Mouse (Mus musculus): ENCODE results near the gene Igfbp6.
A peak's percentile ranks its signal among the peaks of the same experiment; 100 is the strongest.

Gene Igfbp6

GRCm38 (mm10) chr15:102144274-102144711 lies at the start of gene Igfbp6:
Gene Igfbp6, plus strand, starts transcription at chr15:102144362.
- no peak for DNase-seq (ENCODE audit: low spot score)

- no peak for DNase-seq (ENCODE audit: low spot score)
Observed at GRCm38 (mm10) chr15:102094988-102095387, 49.2 kb upstream of the Igfbp6 start.

GRCm38 (mm10) chr15:102097147-102097915 lies 46.8 kb upstream of the Igfbp6 start:
- no peak for DNase-seq (ENCODE audit: low spot score)

- peak; percentile 62 for DNase-seq (ENCODE audit: low spot score)
Observed at GRCm38 (mm10) chr15:102097991-102098555, 46.1 kb upstream of the Igfbp6 start.

- DNase-seq (ENCODE audit: low spot score), result no peak
Observed at GRCm38 (mm10) chr15:102099260-102099659, 44.9 kb upstream of the Igfbp6 start.

GRCm38 (mm10) chr15:102099771-102100160 lies 44.4 kb upstream of the Igfbp6 start:
- DNase-seq (ENCODE audit: low spot score), result peak; percentile 38

- peak; percentile 78 for DNase-seq (ENCODE audit: low spot score)
Observed at GRCm38 (mm10) chr15:102100161-102100981, 43.8 kb upstream of the Igfbp6 start, which contains the start of gene Tns2. Gene Tns2, plus strand, starts transcription at chr15:102100413.

DNA sequence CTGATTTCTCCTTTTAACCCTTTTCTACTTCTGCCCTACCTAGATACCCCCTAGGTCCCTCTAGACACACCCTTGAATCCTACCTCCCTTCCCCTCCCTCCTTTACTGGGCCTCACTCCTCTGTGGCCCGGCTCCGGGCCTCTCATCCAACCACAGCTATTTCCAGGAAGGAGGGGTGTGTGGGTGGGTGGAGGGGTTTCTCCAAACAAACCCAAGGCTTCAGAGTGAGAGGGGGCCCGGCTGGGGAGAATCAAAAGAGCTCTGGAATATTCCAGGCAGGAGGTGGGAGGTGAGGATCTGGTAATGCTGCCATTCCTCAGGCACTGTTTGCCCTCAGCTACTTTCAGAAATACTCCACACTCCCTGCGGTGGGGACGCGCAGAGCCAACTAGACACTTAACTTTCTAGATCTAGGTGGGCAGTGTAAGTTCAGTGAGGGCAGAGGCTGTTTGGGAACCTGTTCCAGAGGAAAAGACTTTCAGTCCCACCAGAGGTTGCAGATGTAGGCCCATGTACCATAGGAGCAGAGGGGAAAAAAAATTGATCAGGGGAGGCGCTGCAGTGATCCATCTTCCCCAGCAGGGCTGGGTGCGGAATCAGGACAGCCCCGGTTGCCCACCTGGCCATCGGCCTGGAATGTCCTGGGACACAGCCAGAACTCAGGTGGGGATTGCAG lies 43.0 kb upstream of the Igfbp6 start:
- DNase-seq (ENCODE audit: low spot score), result peak; percentile 37

GRCm38 (mm10) chr15:102101672-102102541 lies 42.3 kb upstream of the Igfbp6 start:
- no peak for DNase-seq (ENCODE audit: low spot score)

DNA sequence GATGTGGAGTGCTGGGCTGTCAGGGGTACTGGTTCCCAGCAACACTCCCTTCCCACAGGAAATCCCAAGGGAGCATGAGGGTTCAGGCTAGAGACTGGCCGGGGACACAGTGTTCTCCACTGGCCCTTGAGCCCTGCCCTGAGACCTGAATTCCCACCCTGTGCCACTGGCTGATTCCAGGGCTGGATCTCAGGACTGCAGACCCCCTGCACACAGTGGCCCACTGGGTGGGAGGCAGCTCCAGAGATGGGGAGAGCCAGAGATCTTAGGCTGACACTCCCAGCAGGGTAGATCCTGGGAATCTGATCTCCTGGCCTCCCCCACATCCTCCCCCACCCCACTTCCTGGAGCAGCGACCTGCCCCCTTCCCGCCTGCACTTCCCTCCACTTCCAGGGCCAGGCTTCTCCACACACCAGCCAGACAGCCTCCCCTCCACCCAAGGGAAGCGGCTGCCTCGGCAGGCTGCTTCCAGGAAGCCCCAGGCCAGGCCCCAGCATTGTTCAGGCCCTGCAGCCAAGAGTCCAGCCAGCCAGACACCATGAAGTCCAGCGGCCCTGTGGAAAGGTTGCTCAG lies 41.5 kb upstream of the Igfbp6 start:
- DNase-seq (ENCODE audit: low spot score), result peak; percentile 58

- peak; percentile 64 for DNase-seq (ENCODE audit: low spot score)
Observed at GRCm38 (mm10) chr15:102103371-102103946, 40.7 kb upstream of the Igfbp6 start.

- DNase-seq (ENCODE audit: low spot score), result peak; percentile 78
Observed at GRCm38 (mm10) chr15:102103947-102104555, 40.1 kb upstream of the Igfbp6 start.

DNA sequence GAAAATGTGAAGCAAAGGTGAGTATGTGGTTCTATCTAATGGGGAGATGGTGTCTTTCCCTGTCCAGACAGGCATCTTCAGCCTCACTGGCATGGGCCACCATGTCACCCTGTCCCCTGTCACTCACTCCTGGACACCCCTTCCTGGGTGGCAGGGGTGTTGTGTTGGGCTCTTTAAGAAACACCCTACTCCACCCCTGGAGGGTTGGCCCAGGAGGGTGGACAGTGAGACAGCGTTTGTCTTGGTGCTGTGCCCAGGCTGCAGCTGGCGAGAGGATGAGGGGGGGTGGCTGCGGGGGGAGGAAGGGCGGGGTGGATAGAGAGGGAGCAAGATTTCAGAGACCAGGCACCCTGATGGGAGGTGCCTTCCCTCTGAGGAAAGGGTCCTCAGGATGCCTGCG lies 38.8 kb upstream of the Igfbp6 start:
- DNase-seq (ENCODE audit: low spot score), result no peak

DNA sequence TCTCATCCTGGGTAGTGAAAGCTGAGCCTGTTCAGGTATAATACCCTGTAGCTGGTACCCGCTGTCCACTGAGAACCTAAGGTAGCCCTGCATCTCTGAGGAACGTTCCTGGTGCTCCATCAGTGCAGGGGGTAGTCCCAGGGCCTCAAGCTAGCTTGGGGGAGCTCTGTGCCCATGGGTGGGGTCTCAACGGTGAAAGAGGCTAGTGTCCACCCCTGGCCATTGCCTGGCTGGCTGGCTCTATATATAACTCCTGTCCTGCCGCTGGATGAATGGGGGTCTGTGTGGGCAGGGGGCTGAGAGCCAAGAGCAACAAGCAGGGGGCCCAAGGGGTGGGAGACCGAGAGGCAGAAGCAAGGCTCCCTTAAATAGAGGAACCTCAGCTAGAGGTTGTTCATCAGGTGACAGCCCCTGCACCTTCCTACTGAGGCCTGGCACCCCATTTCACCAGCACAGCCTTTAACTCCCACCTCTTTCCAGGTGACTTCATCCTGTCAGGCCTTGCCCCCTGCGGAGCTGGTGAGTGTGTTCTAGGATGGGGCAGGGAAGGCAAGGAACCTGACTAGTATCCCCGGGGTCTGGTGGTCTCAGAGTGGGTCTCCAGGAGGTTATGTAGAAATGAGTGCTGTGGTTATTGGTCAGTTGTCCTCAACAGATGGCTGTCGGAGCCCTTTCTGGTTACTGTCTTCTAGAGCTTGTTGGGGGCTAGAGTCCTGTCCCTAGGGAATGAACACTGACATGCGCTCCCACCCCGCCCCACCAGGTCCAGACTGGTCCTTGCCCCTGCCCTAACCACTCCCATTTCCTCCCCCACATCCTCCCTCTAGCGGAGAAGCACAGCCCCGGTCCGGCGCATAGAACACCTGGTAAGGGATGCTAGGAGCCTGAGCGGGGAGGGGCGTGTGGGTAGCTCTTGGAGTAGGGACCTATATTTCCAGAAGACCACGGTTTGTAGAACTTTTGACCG lies 38.1 kb upstream of the Igfbp6 start:
- DNase-seq (ENCODE audit: low spot score), result peak; percentile 51

DNA sequence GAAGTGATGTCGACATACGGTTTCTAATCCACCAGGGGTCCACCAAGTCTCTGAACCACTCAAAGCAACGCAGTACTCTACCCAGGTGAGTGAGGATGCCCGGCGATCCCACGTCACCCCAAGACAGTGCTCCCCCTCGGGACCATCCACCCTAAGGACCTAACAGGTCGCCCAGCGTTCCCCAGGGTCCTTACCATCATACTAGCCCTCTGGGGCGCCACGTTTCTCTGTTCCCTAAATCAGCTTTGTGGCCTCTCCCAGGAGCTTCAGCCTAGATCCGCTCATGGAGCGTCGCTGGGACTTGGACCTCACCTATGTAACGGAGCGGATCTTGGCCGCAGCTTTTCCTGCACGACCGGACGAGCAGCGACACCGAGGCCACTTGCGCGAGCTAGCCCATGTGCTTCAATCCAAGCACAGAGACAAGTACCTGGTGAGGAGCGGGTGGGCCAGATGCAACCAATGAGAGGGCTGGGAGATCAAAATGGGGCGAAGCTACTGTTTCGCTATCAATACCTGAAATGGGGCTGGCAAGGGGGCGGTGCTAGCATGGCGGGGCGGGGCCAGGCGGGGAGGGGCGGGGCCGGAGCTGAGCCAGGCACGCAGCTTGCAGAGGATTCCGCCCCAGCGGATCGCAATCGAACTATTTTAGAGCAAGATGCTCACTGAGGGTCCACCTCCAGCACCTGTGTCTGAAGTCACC lies 37.3 kb upstream of the Igfbp6 start:
- peak; percentile 44 for DNase-seq (ENCODE audit: low spot score)

DNA sequence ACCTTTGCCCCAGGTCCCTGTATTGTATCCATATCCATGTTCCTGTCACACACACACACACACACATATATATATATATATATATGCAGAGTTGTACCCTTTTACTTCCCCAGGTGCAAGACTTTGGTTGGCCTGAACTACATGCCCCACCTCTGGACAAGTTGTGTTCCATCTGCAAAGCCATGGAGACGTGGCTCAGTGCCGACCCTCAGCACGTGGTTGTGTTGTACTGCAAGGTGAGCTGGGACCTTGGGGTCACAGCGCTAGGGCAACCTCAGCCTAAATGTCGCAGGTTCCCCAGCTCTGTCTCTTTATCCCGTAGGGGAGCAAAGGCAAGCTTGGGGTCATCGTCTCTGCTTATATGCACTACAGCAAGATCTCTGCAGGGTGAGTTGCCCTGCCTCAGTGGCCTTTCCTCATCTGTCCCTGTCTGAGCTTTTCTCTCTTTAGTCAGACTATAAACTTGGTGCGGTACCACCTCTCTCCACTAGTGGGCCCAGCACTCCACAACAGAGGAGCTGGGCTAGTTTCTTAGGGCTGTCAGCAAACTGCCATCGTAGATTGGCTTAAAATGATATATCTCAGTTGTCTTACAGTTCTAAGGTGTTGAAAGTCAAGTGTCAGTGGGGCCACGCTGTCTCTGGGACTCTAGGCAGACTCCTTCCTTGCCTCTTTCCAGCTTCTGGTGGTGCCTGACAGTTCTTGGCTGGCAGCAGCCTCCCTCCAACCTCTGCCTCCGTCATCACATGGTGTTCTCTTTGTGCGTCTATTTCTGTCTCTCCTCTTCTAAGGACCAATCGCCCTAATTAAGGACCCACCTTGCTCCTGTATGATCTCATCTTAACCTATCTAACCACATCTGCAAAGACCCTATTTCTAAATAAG lies 36.2 kb upstream of the Igfbp6 start:
- peak; percentile 88 for DNase-seq (ENCODE audit: low spot score)

Measured in embryo, embryonic 10.5 days (tissue).